Mouse (Mus musculus) intestine, embryonic 14.5 days (tissue): Measurements from ENCODE around the gene Pard3b. TPM values are rescaled to one million over a fixed set of nuclear protein-coding genes. Genes with fewer than 3 reads are reported as not detected.
"Not testable (repeated sequence)": the region's sequence is repeated elsewhere in the genome, so short reads cannot be mapped to it uniquely, and the experiment has no call there.

ENCODE experiments used
- ATAC-seq: fragments of 200-750 bp; cut with Nextera tagmentation; replicated peaks from 2 replicates; pipeline ENCODE4 v1.8.0; 2017; ENCODE audit warnings: low read depth, moderate number of reproducible peaks, moderate TSS enrichment, moderate library complexity; ENCODE audit not compliant: low FRiP score, low TSS enrichment
- DNase-seq: peaks from one replicate; pipeline ENCODE4 v3.0.0-alpha.2; 2018; ENCODE audit warnings: low spot score
- H3K27ac ChIP-seq: fragments of 300-500 bp; sonication (generic); 2 replicates; pipeline ENCODE4 v1.5.1; 2014; ENCODE audit warnings: low read depth, mild to moderate bottlenecking, control low read depth
- H3K27me3 ChIP-seq: fragments of 300-500 bp; sonication (generic); replicated peaks from 2 replicates; pipeline ENCODE4 v1.6.1; 2014; ENCODE audit warnings: low read length, control low read depth; ENCODE audit not compliant: control insufficient read depth, insufficient read depth
- H3K36me3 ChIP-seq: fragments of 300-500 bp; sonication (generic); 2 replicates; pipeline ENCODE4 v1.6.1; 2014; ENCODE audit warnings: low read length, control low read depth; ENCODE audit not compliant: control insufficient read depth, insufficient read depth
- H3K4me1 ChIP-seq: fragments of 300-500 bp; sonication (generic); replicated peaks from 2 replicates; pipeline ENCODE4 v1.6.1; 2014; ENCODE audit warnings: low read length, control low read depth, mixed read lengths; ENCODE audit not compliant: control insufficient read depth, insufficient read depth
- H3K4me2 ChIP-seq: fragments of 300-500 bp; sonication (generic); 2 replicates; pipeline ENCODE4 v1.6.1; 2014; ENCODE audit warnings: low read length
- H3K4me3 ChIP-seq: fragments of 300-500 bp; sonication (generic); 2 replicates; pipeline ENCODE4 v1.5.1; 2014; ENCODE audit warnings: low read depth, low read length, control low read depth, mixed read lengths
- H3K9ac ChIP-seq: fragments of 300-500 bp; sonication (generic); 2 replicates; pipeline ENCODE4 v1.6.1; 2014; ENCODE audit warnings: mild to moderate bottlenecking, low read length
- H3K9me3 ChIP-seq: fragments of 300-500 bp; sonication (generic); 2 replicates; pipeline ENCODE4 v1.6.1; 2016; ENCODE audit warnings: low read length, control low read depth; ENCODE audit not compliant: control insufficient read depth
- WGBS: fragments of 180-500 bp; shearing (Covaris S2); extraction: QIAGEN DNeasy Blood & Tissue Kit; methylation state at CpG from one replicate; pipeline ENCODE4 v1.1.7; 2014; 5-methylcytosine and 5-hydroxymethylcytosine counted together
- polyA plus RNA-seq: library from polyadenylated mRNA; unstranded; fragments of >200 nt; fragmentation: Nextera tagmentation; extraction: Ambion mirVana; gene quantifications from 2 replicates; pipeline ENCODE4 v1.2.1, GENCODE M21; 2014

Gene Pard3b
- polyA plus RNA-seq, 1 experiment from 2014 or later, result 37.7 TPM

DNA sequence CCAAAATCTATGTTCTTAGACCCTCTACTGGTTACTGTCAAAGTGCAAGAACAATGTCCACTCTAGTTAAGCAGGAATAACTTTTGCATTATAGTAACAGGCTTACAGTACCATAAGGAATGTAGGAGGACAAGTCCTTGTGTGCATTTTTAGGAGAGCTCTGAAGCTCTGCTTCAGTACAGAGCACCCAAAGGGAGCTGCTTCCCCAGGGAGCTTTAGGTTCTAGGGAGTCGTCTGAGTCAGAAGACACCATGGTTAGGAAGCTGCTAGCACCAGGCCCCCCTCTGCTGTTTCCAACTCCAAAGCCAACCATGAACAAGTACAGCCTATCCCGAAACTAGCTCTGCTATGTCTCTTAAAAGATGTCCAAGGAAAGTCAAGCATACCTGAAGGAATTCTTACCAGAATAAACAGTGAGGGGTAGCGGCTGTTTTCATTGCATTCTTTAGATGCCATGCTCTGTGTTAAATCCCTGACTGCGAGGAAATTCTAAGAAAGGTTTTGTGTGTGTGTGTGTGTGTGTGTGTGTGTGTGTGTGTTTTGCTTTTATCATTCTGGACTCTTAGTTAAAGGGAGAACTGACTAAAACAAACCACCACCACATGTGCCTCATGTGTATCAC lies 941.8 kb downstream of the Pard3b start:
- no peak overlapping the region for H3K9ac ChIP-seq
- no peak overlapping the region for H3K4me2 ChIP-seq
- H3K4me3 ChIP-seq, result no peak overlapping the region
- H3K27ac ChIP-seq, result peak overlapping the region; percentile 39
- H3K9me3 ChIP-seq, result no peaks in the 10 kb centered on the region
- 21% methylated on average over 4 of the region's 4 CpGs for WGBS
- peaks cover 13% of the 10 kb centered on the region for H3K4me1 ChIP-seq
- ATAC-seq, result no peak
- H3K36me3 ChIP-seq, result no peaks in the 10 kb centered on the region
- DNase-seq, result no peak
- H3K27me3 ChIP-seq, result no peaks in the 10 kb centered on the region

DNA sequence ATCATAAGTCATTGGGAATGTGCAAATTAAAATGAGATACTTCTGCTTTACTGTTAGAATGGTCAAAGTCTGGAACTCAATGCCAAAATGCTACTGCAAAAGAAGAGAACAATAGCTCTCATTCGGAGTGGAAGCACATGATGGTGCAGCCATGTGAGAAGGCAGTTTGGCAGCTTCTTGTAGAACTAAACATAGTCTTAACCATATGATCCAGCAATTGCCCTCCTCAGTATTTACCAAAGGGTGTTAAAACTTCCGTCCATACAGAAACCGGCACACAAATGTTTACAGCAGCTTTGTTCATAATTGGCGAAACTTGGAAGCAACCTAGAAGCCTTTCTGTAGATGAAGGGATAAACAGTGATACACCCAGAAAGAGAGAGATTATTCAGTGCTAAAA lies 943.9 kb downstream of the Pard3b start:
- H3K36me3 ChIP-seq, result no peaks in the 10 kb centered on the region
- ATAC-seq (no peak), DNase-seq (no peak)
- 77% methylated on average over 4 of the region's 4 CpGs for WGBS
- no peaks in the 10 kb centered on the region for H3K27me3 ChIP-seq
- no peak overlapping the region for H3K9ac ChIP-seq
- H3K4me3 ChIP-seq, result no peak overlapping the region
- H3K27ac ChIP-seq, result no peak overlapping the region
- no peaks in the 10 kb centered on the region for H3K9me3 ChIP-seq
- H3K4me2 ChIP-seq, result no peak overlapping the region
- H3K4me1 ChIP-seq, result peaks cover 13% of the 10 kb centered on the region

DNA sequence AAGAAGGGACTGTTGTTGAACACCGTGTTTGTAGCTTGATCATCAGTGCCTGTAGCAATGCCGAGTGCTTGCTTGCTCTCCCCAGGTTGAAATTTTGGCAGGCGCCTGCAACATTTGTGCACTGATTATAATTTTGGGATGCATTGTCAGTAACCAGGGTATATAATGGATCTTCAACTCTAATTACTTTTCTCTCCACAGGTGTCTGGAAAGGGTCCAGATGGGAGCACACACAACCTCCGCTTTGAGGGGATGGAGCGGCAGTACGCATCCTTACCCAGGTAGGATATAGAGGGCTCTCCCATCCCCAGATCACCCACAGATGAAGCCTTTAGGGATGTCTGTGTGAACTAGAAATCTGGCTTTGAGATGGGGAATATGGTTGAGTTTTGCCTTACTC lies 948.9 kb downstream of the Pard3b start:
- Histone ChIP-seq H3K36me3 (no peaks in the 10 kb centered on the region), H3K4me1 (peaks cover 10% of the 10 kb centered on the region), H3K4me3 (no peak overlapping the region), H3K27me3 (no peaks in the 10 kb centered on the region), H3K27ac (no peak overlapping the region), H3K9me3 (no peaks in the 10 kb centered on the region), H3K4me2 (no peak overlapping the region), H3K9ac (no peak overlapping the region)
- DNase-seq, result no peak
- WGBS, result 91% methylated on average over 6 of the region's 6 CpGs
- no peak for ATAC-seq

DNA sequence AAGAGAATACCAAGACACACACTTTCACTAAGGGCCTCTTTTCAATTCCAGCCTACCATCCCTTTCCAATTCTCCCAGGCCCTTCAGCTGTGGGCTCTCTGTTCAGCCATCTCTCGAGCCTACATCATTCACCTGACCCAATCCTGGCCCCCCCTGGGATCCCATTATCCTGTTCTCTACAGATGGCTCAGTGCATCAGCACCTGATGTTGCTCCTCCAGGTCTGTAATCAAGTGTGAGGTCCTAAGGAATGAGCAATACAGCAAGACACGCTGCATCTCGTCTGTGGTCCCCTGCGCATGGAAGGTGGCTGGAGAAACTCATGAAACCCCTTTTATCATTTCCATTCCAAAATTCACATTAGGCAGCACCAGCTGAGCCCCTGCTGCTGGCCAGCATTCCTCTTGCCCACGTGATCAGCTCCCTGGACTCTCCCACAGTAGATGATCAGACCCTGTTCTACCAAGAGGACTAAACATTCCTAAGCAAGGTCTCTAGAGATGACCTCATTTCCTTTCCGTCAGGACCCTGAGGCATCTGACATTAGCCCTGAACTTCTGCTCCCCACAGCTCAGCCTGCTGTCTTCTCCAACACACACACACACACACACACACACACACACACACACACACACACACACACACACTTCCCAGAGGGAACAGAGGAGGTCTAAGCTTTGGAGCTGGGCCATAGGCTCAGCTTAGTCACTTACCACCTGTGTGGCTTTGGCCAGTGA lies 952.8 kb downstream of the Pard3b start:
- Histone ChIP-seq H3K27me3 (no peaks in the 10 kb centered on the region), H3K4me3 (no peak overlapping the region), H3K27ac (no peak overlapping the region), H3K36me3 (no peaks in the 10 kb centered on the region), H3K9me3 (no peaks in the 10 kb centered on the region), H3K4me1 (peaks cover 10% of the 10 kb centered on the region), H3K9ac (no peak overlapping the region), H3K4me2 (no peak overlapping the region)
- ATAC-seq (no peak), DNase-seq (no peak)
- WGBS, result 47% methylated on average over 6 of the region's 6 CpGs

DNA sequence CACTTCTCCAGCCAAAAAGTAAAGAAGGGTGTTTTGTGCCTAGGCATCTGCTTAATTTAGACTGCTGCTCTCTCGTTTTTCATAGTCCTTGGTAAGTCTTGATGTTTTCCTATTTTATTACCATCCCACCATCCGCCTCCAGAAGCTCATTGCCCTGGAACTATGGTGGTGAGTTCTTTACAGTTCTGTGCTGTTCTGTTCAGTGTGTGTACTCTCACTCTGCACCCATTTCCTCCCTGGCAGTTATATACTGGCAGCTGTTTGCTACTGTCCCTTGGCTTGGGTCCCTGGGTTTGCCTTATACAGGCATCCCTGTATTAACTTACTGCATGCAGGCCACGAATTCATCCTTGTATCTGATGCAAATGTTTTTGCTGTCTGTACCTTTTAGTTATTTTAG lies 956.8 kb downstream of the Pard3b start:
- no peaks in the 10 kb centered on the region for H3K36me3 ChIP-seq
- no peak overlapping the region for H3K27ac ChIP-seq
- no peak overlapping the region for H3K9ac ChIP-seq
- 62% methylated on average over 3 of the region's 3 CpGs for WGBS
- H3K4me3 ChIP-seq, result no peak overlapping the region
- H3K9me3 ChIP-seq, result no peaks in the 10 kb centered on the region
- H3K27me3 ChIP-seq, result no peaks in the 10 kb centered on the region
- ATAC-seq (no peak), DNase-seq (no peak)
- peaks cover 10% of the 10 kb centered on the region for H3K4me1 ChIP-seq
- H3K4me2 ChIP-seq, result no peak overlapping the region

DNA sequence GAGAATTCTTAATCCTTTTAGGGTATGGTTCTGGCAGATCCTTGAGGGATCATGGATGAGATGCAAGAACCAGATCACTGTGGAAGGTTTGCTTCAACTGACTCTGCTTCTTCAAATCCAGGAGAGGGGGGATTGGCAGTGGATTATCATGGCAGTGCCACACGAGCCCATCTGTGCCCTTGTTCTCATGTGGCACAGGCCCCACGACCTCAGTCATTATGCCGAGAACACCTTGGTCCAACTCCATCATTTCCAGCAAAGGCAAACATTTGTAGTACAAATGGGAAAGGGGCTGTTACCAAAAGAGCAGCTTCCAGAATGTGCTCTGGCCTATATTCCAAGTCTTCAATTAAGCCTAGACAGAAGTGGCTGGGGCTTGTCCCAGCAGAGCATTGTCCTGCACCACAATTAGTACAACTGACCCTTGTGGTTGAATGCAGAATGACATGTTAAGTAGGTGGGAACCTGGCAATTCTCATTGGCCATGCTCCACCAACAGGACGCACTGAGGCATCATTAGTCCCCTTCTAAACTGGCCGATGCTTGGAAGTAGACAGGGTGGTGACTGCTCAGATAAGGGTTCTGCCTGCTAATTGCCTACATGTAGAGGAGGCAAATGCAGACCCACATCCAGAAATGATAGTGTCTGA lies 959.3 kb downstream of the Pard3b start:
- ATAC-seq, result no peak
- 89% methylated on average over 5 of the region's 5 CpGs for WGBS
- Histone ChIP-seq H3K9ac (no peak overlapping the region), H3K4me1 (no peaks in the 10 kb centered on the region), H3K36me3 (no peaks in the 10 kb centered on the region), H3K4me3 (no peak overlapping the region), H3K27me3 (no peaks in the 10 kb centered on the region), H3K9me3 (no peaks in the 10 kb centered on the region), H3K27ac (no peak overlapping the region), H3K4me2 (no peak overlapping the region)
- DNase-seq, result no peak

DNA sequence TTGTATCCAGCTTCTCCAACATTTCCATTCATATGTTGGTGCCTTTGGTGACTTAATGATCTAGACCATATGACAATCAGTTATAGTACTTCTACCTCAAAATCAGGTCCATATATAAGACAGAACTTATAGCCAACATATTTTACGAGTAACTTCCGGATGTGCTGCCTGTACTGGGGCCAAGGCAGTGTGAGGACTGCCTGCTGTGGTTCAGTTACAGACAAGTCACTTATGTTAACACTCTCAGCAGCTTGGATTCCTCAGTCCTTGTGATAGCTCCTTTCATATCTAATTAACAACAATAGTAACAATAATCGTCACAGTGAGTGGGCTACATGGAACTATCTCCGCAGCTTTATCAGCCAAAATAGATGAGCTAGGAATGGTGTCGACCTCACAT lies 959.9 kb downstream of the Pard3b start:
- Histone ChIP-seq H3K9ac (no peak overlapping the region), H3K4me2 (no peak overlapping the region), H3K4me1 (no peaks in the 10 kb centered on the region), H3K9me3 (no peaks in the 10 kb centered on the region), H3K36me3 (no peaks in the 10 kb centered on the region), H3K27ac (no peak overlapping the region), H3K27me3 (no peaks in the 10 kb centered on the region), H3K4me3 (no peak overlapping the region)
- no peak for ATAC-seq
- 78% methylated on average over 5 of the region's 5 CpGs for WGBS
- DNase-seq, result no peak

DNA sequence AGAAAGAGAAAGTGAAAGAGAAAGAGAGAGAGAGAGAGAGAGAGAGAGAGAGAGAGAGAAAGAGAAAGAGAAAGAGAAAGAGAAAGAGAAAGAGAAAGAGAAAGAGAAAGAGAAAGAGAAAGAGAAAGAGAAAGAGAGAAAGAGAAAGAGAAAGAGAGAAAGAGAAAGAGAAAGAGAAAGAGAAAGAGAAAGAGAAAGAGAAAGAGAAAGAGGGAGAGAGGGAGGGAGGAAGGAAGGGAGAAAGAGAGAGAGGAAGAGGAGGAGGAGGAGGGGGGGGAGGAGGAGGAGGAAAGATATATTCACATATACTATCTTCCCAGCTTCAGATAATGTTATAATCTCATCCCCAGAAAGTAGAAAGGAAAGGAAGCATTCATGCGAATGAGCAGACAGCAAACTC lies 966.0 kb downstream of the Pard3b start:
- not testable (repeated sequence) for H3K9ac ChIP-seq, H3K4me1 ChIP-seq, H3K36me3 ChIP-seq, H3K27me3 ChIP-seq, H3K4me3 ChIP-seq, H3K9me3 ChIP-seq, ATAC-seq, H3K27ac ChIP-seq, H3K4me2 ChIP-seq, DNase-seq
- WGBS, result 100% methylated on average over 1 of the region's 1 CpGs
